Mouse (Mus musculus) induced T-regulatory cell, adult 2 months (primary cell): ENCODE data around the gene Olfr1286.

Experiments used
- DNase-seq: peaks from one replicate; pipeline ENCODE4 v3.0.0-alpha.2; 2012; ENCODE audit warnings: low read depth

Gene Olfr1286

DNA sequence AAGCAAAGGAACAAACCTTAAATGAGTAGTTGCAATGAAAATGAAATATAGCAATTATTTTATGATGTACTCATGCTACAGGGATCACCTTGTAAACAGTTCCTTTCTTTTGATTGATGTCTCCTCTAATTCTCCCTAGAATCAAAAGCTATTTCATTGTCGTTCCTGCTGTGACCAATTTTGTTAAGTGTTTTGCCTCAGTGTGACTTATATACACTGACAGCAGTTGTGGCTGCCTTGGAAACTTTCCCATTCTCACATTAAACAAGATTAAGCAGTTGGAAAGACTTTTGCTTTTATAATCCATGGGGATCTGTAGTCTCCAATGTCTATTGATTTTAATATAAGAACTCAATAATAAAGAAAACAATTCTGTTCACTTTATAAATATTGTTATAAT lies at the start of gene Olfr1286:
Gene Olfr1286 (minus strand): TSS at position 185 of the 400 bp plus-strand sequence.
- DNase-seq, result no peak

DNA sequence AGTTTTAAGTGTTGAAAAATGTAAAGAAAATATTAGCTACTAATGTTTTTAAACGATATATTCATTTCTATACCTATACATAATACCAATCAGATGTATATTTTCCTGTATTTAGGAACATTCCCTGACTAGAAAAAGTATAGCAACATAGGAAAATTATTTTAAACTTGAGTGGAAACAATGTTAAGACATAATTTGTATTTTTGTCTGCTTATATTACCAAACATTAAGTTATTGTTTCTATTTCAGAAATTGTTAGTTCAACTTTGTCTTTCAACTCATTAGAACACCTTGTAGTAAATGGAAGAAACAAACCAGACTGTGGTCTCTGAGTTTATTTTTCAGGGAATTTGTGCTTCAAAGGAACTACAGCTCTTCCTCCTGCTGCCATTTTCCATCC lies 25.9 kb upstream of the Olfr1286 start, which contains the start of gene Olfr1287:
Gene Olfr1287 (plus strand): TSS at position 301 of the 400 bp plus-strand sequence.
- DNase-seq, result no peak

DNA sequence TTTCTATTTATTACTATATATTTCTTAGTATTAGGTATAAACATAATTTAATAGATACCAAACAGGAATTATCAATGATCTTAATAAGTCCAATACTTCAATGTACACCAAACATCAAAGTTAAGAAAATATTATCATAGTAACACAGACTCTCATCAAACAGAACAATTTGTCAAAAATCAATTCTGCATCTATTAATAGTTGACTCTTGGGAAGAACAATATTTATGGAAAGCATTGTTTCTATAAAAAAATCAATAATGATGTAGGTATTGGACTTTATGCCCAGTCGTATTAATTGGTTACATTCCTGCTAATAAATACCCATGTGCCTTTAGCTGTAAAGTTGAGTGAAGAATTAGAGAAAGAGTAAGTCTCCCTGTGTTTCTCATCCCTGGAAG lies 47.7 kb downstream of the Olfr1286 start, which contains the start of gene Olfr1284:
Gene Olfr1284 (plus strand): TSS at position 301 of the 400 bp plus-strand sequence.
- no peak for DNase-seq
